10 mouse cellular contexts compared by ENCODE assay signal in genomic region chr8:120506562-120506961, GRCm38 (mm10).
A peak's percentile ranks its signal among the peaks of the same experiment; 100 is the strongest.
DNase-seq lines count a peak whose midpoint lies in the region; ATAC-seq and TF ChIP-seq lines count a peak whose summit lies in the region.
"Had no signal": no experiment of that assay in that cellular context is flagged by ENCODE, and none has a peak within 500 bp of the region (broad histone marks: within the 10 kb centered on the region; RNA-seq: fewer than 3 reads in every experiment).

No protein-coding gene starts in this region.

- H3K9ac ChIP-seq in intestine, embryonic 16.5 days (ENCODE audit: low read depth, low read length), result peak overlapping the region; percentile 26; the same call in 1 of the 2 replicates
- H3K9ac ChIP-seq in intestine, embryonic 15.5 days, result no peak overlapping the region
- H3K9ac ChIP-seq in ES-Bruce4 (ENCODE audit: low read depth, poor library complexity, severe bottlenecking), result no peak overlapping the region
- H3K9ac ChIP-seq: embryonic facial prominence, embryonic 15.5 days had no signal

- H3K4me2 ChIP-seq in intestine, embryonic 16.5 days (ENCODE audit: low read depth, low read length), result no peak overlapping the region
- H3K4me2 ChIP-seq in intestine, embryonic 15.5 days (replicated peaks), result no peak overlapping the region
- H3K4me2 ChIP-seq: embryonic facial prominence, embryonic 15.5 days had no signal

- peak; percentile 47 to 53 for DNase-seq in B cell, adult 2 months
- DNase-seq in adrenal gland, adult 8-10 months, result no peak
- DNase-seq in frontal cortex, adult 2 months (ENCODE audit: extremely low spot score in 1 of 2, low spot score in 1 of 2), result no peak
- DNase-seq: right cerebral cortex, postnatal 14 days had no signal

- H3K4me3 ChIP-seq in intestine, embryonic 16.5 days (ENCODE audit: low read length), result no peak overlapping the region
- no peak overlapping the region for H3K4me3 ChIP-seq in intestine, embryonic 15.5 days (replicated peaks)
- H3K4me3 ChIP-seq in ES-Bruce4 (ENCODE audit: low read depth, low read length), result no peak overlapping the region
- H3K4me3 ChIP-seq in megakaryocyte, embryonic 14.5 days (replicated peaks), result peak overlapping the region; percentile 67
- H3K4me3 ChIP-seq: embryonic facial prominence, embryonic 15.5 days had no signal

- TF ChIP-seq CTCF in ES-Bruce4 (IDR thresholded peaks at IDR 0.05; ENCODE audit: low read depth, low read length), result peak; percentile 29

- no peak overlapping the region for H3K27ac ChIP-seq in intestine, embryonic 16.5 days (ENCODE audit: low read length)
- no peak overlapping the region for H3K27ac ChIP-seq in intestine, embryonic 15.5 days
- H3K27ac ChIP-seq in ES-Bruce4 (ENCODE audit: insufficient read depth, low read length), result no peak overlapping the region
- H3K27ac ChIP-seq: embryonic facial prominence, embryonic 15.5 days had no signal

- H3K9me3 ChIP-seq in intestine, embryonic 16.5 days (ENCODE audit: control insufficient read depth, low read length), result no peaks in the 10 kb centered on the region
- H3K9me3 ChIP-seq in intestine, embryonic 15.5 days, result no peaks in the 10 kb centered on the region
- no peaks in the 10 kb centered on the region for H3K9me3 ChIP-seq in ES-Bruce4 (replicated peaks; ENCODE audit: control insufficient read depth, insufficient read depth, low read length, poor library complexity, severe bottlenecking)
- H3K9me3 ChIP-seq in megakaryocyte, embryonic 14.5 days, result no peaks in the 10 kb centered on the region
- H3K9me3 ChIP-seq: embryonic facial prominence, embryonic 15.5 days had no signal

- H3K27me3 ChIP-seq in intestine, embryonic 16.5 days (replicated peaks; ENCODE audit: control insufficient read depth, insufficient read depth, low read length), result no peaks in the 10 kb centered on the region
- H3K27me3 ChIP-seq in intestine, embryonic 15.5 days (replicated peaks), result no peaks in the 10 kb centered on the region
- no peaks in the 10 kb centered on the region for H3K27me3 ChIP-seq in ES-Bruce4 (ENCODE audit: control insufficient read depth, insufficient read depth, low read length, poor library complexity, severe bottlenecking)
- H3K27me3 ChIP-seq in megakaryocyte, embryonic 14.5 days (replicated peaks), result no peaks in the 10 kb centered on the region
- H3K27me3 ChIP-seq: embryonic facial prominence, embryonic 15.5 days had no signal

- ATAC-seq in intestine, embryonic 16.5 days, result no peak
- no peak for ATAC-seq in intestine, embryonic 15.5 days
- no peak for ATAC-seq in megakaryocyte-erythroid progenitor cell, adult 5-6 weeks (replicated peaks; ENCODE audit: low FRiP score, low TSS enrichment, poor library complexity, severe bottlenecking)

- no peaks in the 10 kb centered on the region for H3K36me3 ChIP-seq in intestine, embryonic 16.5 days (ENCODE audit: control insufficient read depth, insufficient read depth, low read length)
- no peaks in the 10 kb centered on the region for H3K36me3 ChIP-seq in intestine, embryonic 15.5 days
- no peaks in the 10 kb centered on the region for H3K36me3 ChIP-seq in ES-Bruce4 (ENCODE audit: control insufficient read depth, insufficient read depth, low read length, poor library complexity, severe bottlenecking)
- peaks cover 87% of the 10 kb centered on the region for H3K36me3 ChIP-seq in megakaryocyte, embryonic 14.5 days (replicated peaks; ENCODE audit: low read length)
- H3K36me3 ChIP-seq: embryonic facial prominence, embryonic 15.5 days had no signal

- no peak for TF ChIP-seq EP300 in ES-Bruce4 (IDR thresholded peaks at IDR 0.05; ENCODE audit: insufficient read depth, low read depth, low read length)

- 70% methylated on average over 2 of the region's 2 CpGs for WGBS in intestine, embryonic 16.5 days
- WGBS in intestine, embryonic 15.5 days, result 63% methylated on average over 2 of the region's 2 CpGs

- peaks cover 79% of the 10 kb centered on the region for H3K4me1 ChIP-seq in intestine, embryonic 16.5 days (ENCODE audit: control insufficient read depth, insufficient read depth, low read length)
- peaks cover 88% of the 10 kb centered on the region for H3K4me1 ChIP-seq in intestine, embryonic 15.5 days (replicated peaks)
- H3K4me1 ChIP-seq in ES-Bruce4 (ENCODE audit: control insufficient read depth, insufficient read depth, low read length), result peaks cover 15% of the 10 kb centered on the region
- peaks cover 100% of the 10 kb centered on the region for H3K4me1 ChIP-seq in megakaryocyte, embryonic 14.5 days

- no peak for TF ChIP-seq POLR2A in ES-Bruce4 (IDR thresholded peaks at IDR 0.05; ENCODE audit: insufficient read depth, low read length)

Comparison
In these comparisons a context has a peak if more than half of its experiments do, and no peak if none do; other contexts are left out.
1. DNase-seq: peak in B cell, adult 2 months (2 of 2); none in adrenal gland, adult 8-10 months (single experiment) and frontal cortex, adult 2 months (0 of 2).